Mouse (Mus musculus) lung, embryonic 14.5 days (tissue): ENCODE results near the gene Tspan9. TPM values are rescaled to one million over a fixed set of nuclear protein-coding genes. Genes with fewer than 3 reads are reported as not detected.

Experiments
- ATAC-seq: fragments of 200-750 bp; cut with Nextera tagmentation; 2 replicates; pipeline ENCODE4 v1.8.0; 2017; ENCODE audit warnings: mild to moderate bottlenecking, moderate TSS enrichment, moderate library complexity; ENCODE audit not compliant: insufficient read depth
- DNase-seq: peaks from one replicate; pipeline ENCODE4 v3.0.0-alpha.2; 2015
- H3K27ac ChIP-seq: fragments of 300-500 bp; sonication (generic); 2 replicates; pipeline ENCODE4 v1.5.1; 2014; ENCODE audit warnings: low read depth, mild to moderate bottlenecking, moderate library complexity
- H3K27me3 ChIP-seq: fragments of 300-500 bp; sonication (generic); 2 replicates; pipeline ENCODE4 v1.6.1; 2014; ENCODE audit warnings: low read length, control low read depth; ENCODE audit not compliant: insufficient read depth
- H3K36me3 ChIP-seq: fragments of 300-500 bp; sonication (generic); 2 replicates; pipeline ENCODE4 v1.6.1; 2014; ENCODE audit warnings: control low read depth; ENCODE audit not compliant: insufficient read depth
- H3K4me1 ChIP-seq: fragments of 300-500 bp; sonication (generic); 2 replicates; pipeline ENCODE4 v1.6.1; 2014; ENCODE audit warnings: antibody characterized with exemption, control low read depth; ENCODE audit not compliant: insufficient read depth
- H3K4me2 ChIP-seq: fragments of 300-500 bp; sonication (generic); 2 replicates; pipeline ENCODE4 v1.6.1; 2014; ENCODE audit warnings: mild to moderate bottlenecking
- H3K4me3 ChIP-seq: fragments of 300-500 bp; sonication (generic); 2 replicates; pipeline ENCODE4 v1.5.1; 2014; ENCODE audit warnings: low read depth, low read length
- H3K9ac ChIP-seq: fragments of 300-500 bp; sonication (generic); 2 replicates; pipeline ENCODE4 v1.6.1; 2014
- H3K9me3 ChIP-seq: fragments of 300-500 bp; sonication (generic); 2 replicates; pipeline ENCODE4 v1.6.1; 2016; ENCODE audit warnings: low read depth, low read length, control low read depth
- CTCF ChIP-seq: IDR thresholded peaks from 2 replicates; pipeline ENCODE4 v1.5.1; 2016; ENCODE audit warnings: antibody characterized with exemption, low read depth
- WGBS: fragments of 180-500 bp; shearing (Covaris S2); extraction: QIAGEN DNeasy Blood & Tissue Kit; methylation state at CpG from one replicate; pipeline ENCODE4 v1.1.7; 2014; 5-methylcytosine and 5-hydroxymethylcytosine counted together
- polyA plus RNA-seq: library from polyadenylated mRNA; unstranded; fragments of >200 nt; fragmentation: Nextera tagmentation; extraction: Ambion mirVana; gene quantifications from 2 replicates; pipeline ENCODE4 v1.2.1, GENCODE M21; 2014

Tspan9 gene
- polyA plus RNA-seq, 1 experiment from 2014 or later = 118 TPM

DNA sequence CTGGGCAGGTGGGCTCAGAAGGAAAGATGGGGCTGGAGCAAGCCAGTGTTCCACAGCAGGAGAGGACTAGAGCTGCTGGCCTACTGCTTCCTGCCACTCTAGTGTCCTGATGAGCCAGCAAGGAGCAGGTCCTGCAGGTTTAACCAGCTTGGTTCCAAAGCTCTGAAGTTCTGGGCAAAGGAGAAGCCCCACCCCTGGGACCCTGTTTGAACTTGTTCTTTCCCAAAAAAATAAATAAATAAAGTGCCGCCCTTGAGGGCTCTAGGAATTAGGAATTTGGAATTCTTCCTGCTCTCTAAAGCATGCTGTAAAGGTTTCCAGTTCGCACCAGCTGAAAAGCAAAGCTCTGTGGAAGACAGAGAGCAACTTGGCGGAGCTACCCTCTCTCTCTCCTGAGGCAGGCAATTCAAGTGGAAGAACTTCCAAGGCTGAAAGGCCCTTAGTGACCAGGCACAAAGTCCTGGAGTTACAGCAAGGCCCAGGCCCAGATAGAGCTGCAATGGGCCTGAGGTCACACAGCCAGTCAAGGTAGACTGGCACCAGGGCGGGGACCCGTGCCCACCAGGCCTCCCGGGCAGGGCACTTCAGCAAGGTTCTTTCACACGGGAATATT lies 38.6 kb downstream of the Tspan9 start:
- H3K4me3 ChIP-seq = no peak overlapping the region
- DNase-seq = peak; percentile 71
- peak; percentile 53 for ATAC-seq
- no peak overlapping the region for H3K9ac ChIP-seq
- no peaks in the 10 kb centered on the region for H3K36me3 ChIP-seq
- H3K4me1 ChIP-seq = peaks cover 24% of the 10 kb centered on the region
- peak overlapping the region; percentile 80 for H3K27ac ChIP-seq
- H3K9me3 ChIP-seq = no peaks in the 10 kb centered on the region
- TF ChIP-seq CTCF = no peak
- no peaks in the 10 kb centered on the region for H3K27me3 ChIP-seq
- 0 out of 2 replicates have a peak overlapping the region, but pooled peaks have one; percentile 5 for H3K4me2 ChIP-seq
- 57% methylated on average over 7 of the region's 7 CpGs for WGBS

DNA sequence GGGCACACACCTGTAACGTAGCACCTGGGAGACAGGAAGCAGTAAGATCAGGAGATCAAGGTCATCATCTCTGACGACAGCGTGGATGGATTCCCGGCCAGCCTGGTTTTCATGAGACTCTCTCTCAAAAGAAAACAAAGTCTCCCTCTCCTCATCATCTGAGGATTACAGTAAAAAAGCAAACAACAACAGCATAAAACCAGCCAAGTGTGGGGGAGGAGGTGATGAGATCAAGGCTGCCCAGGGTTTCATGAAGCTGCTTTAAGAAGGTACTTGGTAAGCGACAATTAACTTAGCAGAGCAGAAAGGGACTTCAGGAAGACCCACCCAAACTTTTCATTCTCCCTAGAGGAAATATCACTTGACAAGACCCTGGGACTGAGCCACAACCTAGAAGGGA lies 39.5 kb downstream of the Tspan9 start:
- 69% methylated on average over 5 of the region's 5 CpGs for WGBS
- H3K27me3 ChIP-seq = no peaks in the 10 kb centered on the region
- no peaks in the 10 kb centered on the region for H3K9me3 ChIP-seq
- peak overlapping the region; percentile 80; the same call in 1 of the 2 replicates for H3K27ac ChIP-seq
- no peak for DNase-seq
- H3K4me2 ChIP-seq = no peak overlapping the region
- ATAC-seq = no peak
- no peak overlapping the region for H3K4me3 ChIP-seq
- peaks cover 28% of the 10 kb centered on the region for H3K4me1 ChIP-seq
- H3K36me3 ChIP-seq = no peaks in the 10 kb centered on the region
- TF ChIP-seq CTCF = no peak
- no peak overlapping the region for H3K9ac ChIP-seq

DNA sequence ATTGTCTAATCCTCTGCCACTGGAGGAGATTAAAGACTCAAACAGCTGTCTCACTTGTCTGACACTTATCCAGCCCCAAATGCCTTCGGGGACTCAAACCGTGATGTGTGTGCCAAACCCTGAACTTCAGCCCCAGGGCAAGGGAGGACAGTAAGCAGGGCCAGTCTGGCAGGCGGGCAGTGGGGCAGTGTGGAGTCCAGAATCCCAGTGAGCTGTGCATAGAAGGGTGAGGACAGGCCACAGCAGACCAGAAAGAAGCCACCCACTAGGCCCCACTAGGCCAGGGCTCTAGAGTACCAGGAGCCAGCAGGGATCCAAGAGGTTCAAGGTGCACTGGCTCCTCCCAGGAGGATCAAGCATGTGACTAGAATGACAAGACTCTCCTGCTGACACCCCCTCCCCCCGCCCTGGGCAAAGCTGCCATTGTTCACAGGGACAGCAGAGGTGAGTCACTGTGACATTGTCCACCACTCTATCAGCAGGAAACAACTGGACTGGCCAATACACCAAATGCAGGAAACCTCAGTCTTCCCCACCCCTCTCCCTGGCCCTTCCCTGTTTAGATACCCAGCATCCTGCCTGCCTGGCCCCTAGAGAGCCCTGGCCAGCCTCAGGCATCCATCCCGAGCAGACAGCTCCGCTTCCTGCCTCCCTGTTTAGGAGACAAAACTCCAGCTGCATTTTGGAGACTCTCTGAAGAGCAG lies 40.9 kb downstream of the Tspan9 start:
- TF ChIP-seq CTCF = no peak
- Histone ChIP-seq H3K9ac (no peak overlapping the region), H3K27me3 (no peaks in the 10 kb centered on the region), H3K4me2 (no peak overlapping the region), H3K27ac (peak overlapping the region; percentile 76), H3K9me3 (no peaks in the 10 kb centered on the region), H3K4me3 (no peak overlapping the region), H3K36me3 (no peaks in the 10 kb centered on the region), H3K4me1 (peaks cover 25% of the 10 kb centered on the region)
- peak; percentile 67 for DNase-seq
- WGBS = 35% methylated on average over 6 of the region's 6 CpGs
- peak; percentile 74 for ATAC-seq

DNA sequence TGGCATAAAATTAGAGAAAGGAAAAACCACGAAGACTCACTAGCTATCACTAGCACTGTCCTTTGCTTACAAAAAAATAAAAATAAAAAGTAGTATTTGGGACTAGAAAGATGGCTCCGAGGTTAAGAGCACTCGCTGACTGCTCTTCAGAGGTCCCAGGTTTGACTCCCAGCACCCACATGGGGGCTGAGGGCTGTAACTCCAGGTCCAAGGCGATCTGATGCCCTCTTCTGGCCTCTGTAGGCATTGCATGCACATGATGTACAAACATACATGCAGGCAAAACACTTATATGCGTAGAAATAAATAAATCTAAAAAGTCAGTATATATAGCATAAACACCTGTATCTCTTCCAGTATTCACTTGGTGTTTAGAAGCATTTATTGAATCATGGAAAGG lies 43.5 kb downstream of the Tspan9 start:
- no peaks in the 10 kb centered on the region for H3K36me3 ChIP-seq
- no peaks in the 10 kb centered on the region for H3K27me3 ChIP-seq
- no peak overlapping the region for H3K4me3 ChIP-seq
- ATAC-seq (no peak), DNase-seq (peak; percentile 42)
- WGBS = 77% methylated on average over 5 of the region's 5 CpGs
- H3K27ac ChIP-seq = peak overlapping the region; percentile 66; the same call in 1 of the 2 replicates
- no peaks in the 10 kb centered on the region for H3K9me3 ChIP-seq
- no peak overlapping the region for H3K4me2 ChIP-seq
- H3K4me1 ChIP-seq = peaks cover 13% of the 10 kb centered on the region
- peak; percentile 64 for TF ChIP-seq CTCF
- no peak overlapping the region for H3K9ac ChIP-seq

DNA sequence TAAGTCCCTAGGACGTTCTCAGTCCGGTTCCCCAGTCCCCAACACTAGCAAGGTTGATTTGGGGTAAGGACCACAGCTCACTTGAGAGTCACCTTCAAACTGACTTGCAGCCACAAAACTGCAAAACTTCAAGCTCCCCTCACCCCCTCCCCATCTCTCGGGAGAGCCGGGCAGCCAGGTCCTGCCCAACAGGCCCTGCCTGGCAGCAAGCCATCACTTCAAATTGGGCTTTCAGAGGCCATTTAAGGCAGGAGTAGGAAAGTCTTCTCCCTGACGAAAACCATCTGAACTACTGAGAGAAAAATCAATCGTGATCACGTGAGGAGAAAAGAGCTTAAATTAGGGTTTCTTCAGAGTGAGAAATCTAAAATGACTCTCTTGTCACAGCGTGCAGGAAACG lies 44.2 kb downstream of the Tspan9 start:
- H3K9me3 ChIP-seq = no peaks in the 10 kb centered on the region
- 40% methylated on average over 9 of the region's 9 CpGs for WGBS
- no peak overlapping the region for H3K4me2 ChIP-seq
- H3K4me1 ChIP-seq = peaks cover 13% of the 10 kb centered on the region; the same call in 1 of the 2 replicates
- H3K36me3 ChIP-seq = no peaks in the 10 kb centered on the region
- peak overlapping the region; percentile 9; the same call in 1 of the 2 replicates for H3K27ac ChIP-seq
- no peak overlapping the region for H3K4me3 ChIP-seq
- DNase-seq = peak; percentile 74
- no peak overlapping the region for H3K9ac ChIP-seq
- H3K27me3 ChIP-seq = no peaks in the 10 kb centered on the region
- no peak for TF ChIP-seq CTCF
- ATAC-seq = no peak

DNA sequence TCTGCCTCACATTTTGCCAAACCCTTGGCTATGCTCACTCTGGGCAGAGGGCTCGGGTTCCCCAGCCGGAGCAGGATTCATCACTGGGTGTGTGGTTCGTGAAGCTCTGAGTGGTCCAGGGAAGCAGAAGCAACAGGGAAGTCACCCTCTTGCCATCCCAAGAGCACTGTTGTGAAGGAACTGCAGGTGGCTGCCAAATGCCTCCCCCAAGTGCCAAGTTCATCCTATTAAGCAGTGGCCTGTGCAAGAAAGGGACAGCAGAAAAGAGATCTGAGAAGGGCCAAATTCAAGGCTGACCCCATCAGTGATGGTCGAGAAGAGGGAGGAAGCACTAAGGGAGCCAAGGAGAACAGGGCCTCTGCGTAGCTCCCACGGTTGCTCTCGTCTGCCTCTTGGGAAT lies 46.9 kb downstream of the Tspan9 start:
- ATAC-seq (no peak), DNase-seq (no peak)
- WGBS = 85% methylated on average over 7 of the region's 7 CpGs
- H3K4me3 ChIP-seq = no peak overlapping the region
- no peak for TF ChIP-seq CTCF
- 0 out of 2 replicates have a peak, but pooled peaks cover 5% of the 10 kb centered on the region for H3K4me1 ChIP-seq
- H3K27me3 ChIP-seq = no peaks in the 10 kb centered on the region
- H3K9me3 ChIP-seq = no peaks in the 10 kb centered on the region
- H3K27ac ChIP-seq = no peak overlapping the region
- no peak overlapping the region for H3K9ac ChIP-seq
- H3K4me2 ChIP-seq = no peak overlapping the region
- H3K36me3 ChIP-seq = no peaks in the 10 kb centered on the region

DNA sequence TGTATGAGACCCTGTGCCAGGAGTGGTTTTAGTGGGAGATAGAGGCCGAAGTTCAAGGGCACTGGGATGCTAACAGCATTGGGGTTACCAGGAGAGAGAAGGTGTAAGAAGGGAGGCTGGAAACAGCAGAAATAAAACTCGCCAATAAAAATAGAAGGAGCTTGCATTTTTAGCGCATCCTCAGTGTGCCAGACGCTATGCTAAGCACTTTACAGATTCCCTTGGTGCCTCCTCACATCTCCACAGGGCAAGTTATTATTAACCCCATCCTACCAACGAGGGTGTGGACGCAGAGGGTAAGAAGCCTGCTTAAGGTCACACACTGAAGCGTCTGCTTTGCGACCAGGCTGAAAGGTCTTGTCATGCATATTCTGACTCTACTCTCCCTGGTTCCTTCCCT lies 47.5 kb downstream of the Tspan9 start:
- WGBS = 64% methylated on average over 8 of the region's 8 CpGs
- ATAC-seq (no peak), DNase-seq (no peak)
- Histone ChIP-seq H3K4me2 (no peak overlapping the region), H3K4me3 (no peak overlapping the region), H3K36me3 (no peaks in the 10 kb centered on the region), H3K9me3 (no peaks in the 10 kb centered on the region), H3K27ac (no peak overlapping the region), H3K9ac (no peak overlapping the region), H3K4me1 (peaks cover 9% of the 10 kb centered on the region; the same call in 1 of the 2 replicates), H3K27me3 (no peaks in the 10 kb centered on the region)
- no peak for TF ChIP-seq CTCF
